Mouse (Mus musculus): ENCODE data around the gene Hist1h1e. TPM values are rescaled to one million over a fixed set of nuclear protein-coding genes. Genes with fewer than 3 reads are reported as not detected.
"Not testable (repeated sequence)": the region's sequence is repeated elsewhere in the genome, so short reads cannot be mapped to it uniquely, and the experiment has no call there.

Hist1h1e gene
- polyA plus RNA-seq, 1 experiment from 2014 or later, result 17.6 TPM

- no peak for ATAC-seq (ENCODE audit: low FRiP score, low TSS enrichment)
- no peaks in the 10 kb centered on the region for H3K9me3 ChIP-seq (ENCODE audit: control insufficient read depth, low read length)
- 81% methylated on average over 2 of the region's 2 CpGs for WGBS
- H3K4me1 ChIP-seq (ENCODE audit: control insufficient read depth, insufficient read depth, low read length), result no peaks in the 10 kb centered on the region
- no peak overlapping the region for H3K27ac ChIP-seq (ENCODE audit: low read depth, low read length)
- no peak overlapping the region for H3K9ac ChIP-seq (ENCODE audit: low read depth, low read length)
- H3K27me3 ChIP-seq (ENCODE audit: control insufficient read depth, insufficient read depth, low read length), result no peaks in the 10 kb centered on the region
- H3K4me3 ChIP-seq (ENCODE audit: low read length), result no peak overlapping the region
- no peaks in the 10 kb centered on the region for H3K36me3 ChIP-seq (ENCODE audit: control insufficient read depth, insufficient read depth, low read length)
- no peak overlapping the region for H3K4me2 ChIP-seq (replicated peaks; ENCODE audit: low read depth, low read length)
Observed at GRCm38 (mm10) chr13:23595185-23595584, 27.2 kb downstream of the Hist1h1e start.

- ATAC-seq (ENCODE audit: low FRiP score, low TSS enrichment), result peak; percentile 60; the same call in 1 of the 2 replicates
- Histone ChIP-seq H3K4me2 (replicated peaks; ENCODE audit: low read depth, low read length) (no peak overlapping the region), H3K4me3 (ENCODE audit: low read length) (no peak overlapping the region), H3K4me1 (ENCODE audit: control insufficient read depth, insufficient read depth, low read length) (no peaks in the 10 kb centered on the region), H3K36me3 (ENCODE audit: control insufficient read depth, insufficient read depth, low read length) (no peaks in the 10 kb centered on the region), H3K9ac (ENCODE audit: low read depth, low read length) (0 out of 2 replicates have a peak overlapping the region, but pooled peaks have one; percentile 7), H3K27ac (ENCODE audit: low read depth, low read length) (peak overlapping the region; percentile 80), H3K27me3 (ENCODE audit: control insufficient read depth, insufficient read depth, low read length) (no peaks in the 10 kb centered on the region), H3K9me3 (ENCODE audit: control insufficient read depth, low read length) (no peaks in the 10 kb centered on the region)
- 72% methylated on average over 5 of the region's 5 CpGs for WGBS
Observed at GRCm38 (mm10) chr13:23593051-23593770, 29.1 kb downstream of the Hist1h1e start.

GRCm38 (mm10) chr13:23592614-23593013, 29.7 kb downstream of the Hist1h1e start:
- H3K27me3 ChIP-seq (ENCODE audit: control insufficient read depth, insufficient read depth, low read length), result no peaks in the 10 kb centered on the region

GRCm38 (mm10) chr13:23591886-23592285, 30.5 kb downstream of the Hist1h1e start:
- not testable (repeated sequence) for H3K4me2 ChIP-seq (replicated peaks; ENCODE audit: low read depth, low read length); H3K27me3 ChIP-seq (ENCODE audit: control insufficient read depth, insufficient read depth, low read length); H3K27ac ChIP-seq (ENCODE audit: low read depth, low read length); H3K4me1 ChIP-seq (ENCODE audit: control insufficient read depth, insufficient read depth, low read length); H3K9me3 ChIP-seq (ENCODE audit: control insufficient read depth, low read length); ATAC-seq (ENCODE audit: low FRiP score, low TSS enrichment); H3K36me3 ChIP-seq (ENCODE audit: control insufficient read depth, insufficient read depth, low read length); H3K9ac ChIP-seq (ENCODE audit: low read depth, low read length); H3K4me3 ChIP-seq (ENCODE audit: low read length)
- 85% methylated on average over 7 of the region's 7 CpGs for WGBS

More at GRCm38 (mm10) chr13:23592614-23593013, 29.7 kb downstream of the Hist1h1e start:
- peak overlapping the region; percentile 80 for H3K27ac ChIP-seq (ENCODE audit: low read depth, low read length)
- H3K36me3 ChIP-seq (ENCODE audit: control insufficient read depth, insufficient read depth, low read length), result no peaks in the 10 kb centered on the region
- 72% methylated on average over 7 of the region's 7 CpGs for WGBS
- H3K4me3 ChIP-seq (ENCODE audit: low read length), result no peak overlapping the region
- no peaks in the 10 kb centered on the region for H3K4me1 ChIP-seq (ENCODE audit: control insufficient read depth, insufficient read depth, low read length)
- H3K9ac ChIP-seq (ENCODE audit: low read depth, low read length), result no peak overlapping the region
- H3K9me3 ChIP-seq (ENCODE audit: control insufficient read depth, low read length), result no peaks in the 10 kb centered on the region
- no peak overlapping the region for H3K4me2 ChIP-seq (replicated peaks; ENCODE audit: low read depth, low read length)
- no peak for ATAC-seq (ENCODE audit: low FRiP score, low TSS enrichment)

- Histone ChIP-seq H3K9ac (ENCODE audit: low read depth, low read length) (no peak overlapping the region), H3K4me2 (replicated peaks; ENCODE audit: low read depth, low read length) (no peak overlapping the region), H3K27ac (ENCODE audit: low read depth, low read length) (no peak overlapping the region), H3K4me1 (ENCODE audit: control insufficient read depth, insufficient read depth, low read length) (no peaks in the 10 kb centered on the region), H3K4me3 (ENCODE audit: low read length) (no peak overlapping the region), H3K27me3 (ENCODE audit: control insufficient read depth, insufficient read depth, low read length) (no peaks in the 10 kb centered on the region), H3K9me3 (ENCODE audit: control insufficient read depth, low read length) (no peaks in the 10 kb centered on the region), H3K36me3 (ENCODE audit: control insufficient read depth, insufficient read depth, low read length) (no peaks in the 10 kb centered on the region)
- 98% methylated on average over 7 of the region's 7 CpGs for WGBS
- ATAC-seq (ENCODE audit: low FRiP score, low TSS enrichment), result no peak
Observed at GRCm38 (mm10) chr13:23591206-23591605, 31.2 kb downstream of the Hist1h1e start.

GRCm38 (mm10) chr13:23586940-23587225, 35.5 kb downstream of the Hist1h1e start:
- Histone ChIP-seq H3K9ac (ENCODE audit: low read depth, low read length) (peak overlapping the region; percentile 63), H3K27ac (ENCODE audit: low read depth, low read length) (peak overlapping the region; percentile 98), H3K36me3 (ENCODE audit: control insufficient read depth, insufficient read depth, low read length) (no peaks in the 10 kb centered on the region), H3K4me1 (ENCODE audit: control insufficient read depth, insufficient read depth, low read length) (peaks cover 12% of the 10 kb centered on the region), H3K4me3 (ENCODE audit: low read length) (peak overlapping the region; percentile 33; the same call in 1 of the 2 replicates), H3K27me3 (ENCODE audit: control insufficient read depth, insufficient read depth, low read length) (no peaks in the 10 kb centered on the region), H3K4me2 (replicated peaks; ENCODE audit: low read depth, low read length) (peak overlapping the region; percentile 59), H3K9me3 (ENCODE audit: control insufficient read depth, low read length) (no peaks in the 10 kb centered on the region)
- 3% methylated on average over 1 of the region's 1 CpGs for WGBS
- ATAC-seq (ENCODE audit: low FRiP score, low TSS enrichment), result no peak

GRCm38 (mm10) chr13:23586099-23586939, 36.0 kb downstream of the Hist1h1e start:
- H3K36me3 ChIP-seq (ENCODE audit: control insufficient read depth, insufficient read depth, low read length), result no peaks in the 10 kb centered on the region
- H3K27me3 ChIP-seq (ENCODE audit: control insufficient read depth, insufficient read depth, low read length), result no peaks in the 10 kb centered on the region
- ATAC-seq (ENCODE audit: low FRiP score, low TSS enrichment), result no peak
- peak overlapping the region; percentile 98 for H3K27ac ChIP-seq (ENCODE audit: low read depth, low read length)
- peak overlapping the region; percentile 44 for H3K4me3 ChIP-seq (ENCODE audit: low read length)
- peak overlapping the region; percentile 59 for H3K4me2 ChIP-seq (replicated peaks; ENCODE audit: low read depth, low read length)
- H3K4me1 ChIP-seq (ENCODE audit: control insufficient read depth, insufficient read depth, low read length), result peaks cover 12% of the 10 kb centered on the region
- no peaks in the 10 kb centered on the region for H3K9me3 ChIP-seq (ENCODE audit: control insufficient read depth, low read length)
- peak overlapping the region; percentile 63 for H3K9ac ChIP-seq (ENCODE audit: low read depth, low read length)
- WGBS, result 2% methylated on average over 22 of the region's 22 CpGs

- peak overlapping the region; percentile 71 for H3K9ac ChIP-seq (ENCODE audit: low read depth, low read length)
- ATAC-seq (ENCODE audit: low FRiP score, low TSS enrichment), result peak; percentile 87
- H3K4me2 ChIP-seq (replicated peaks; ENCODE audit: low read depth, low read length), result peak overlapping the region; percentile 60
- peak overlapping the region; percentile 93 for H3K27ac ChIP-seq (ENCODE audit: low read depth, low read length)
- WGBS, result under 1% methylated on average over 19 of the region's 36 CpGs
- not testable (repeated sequence) for H3K27me3 ChIP-seq (ENCODE audit: control insufficient read depth, insufficient read depth, low read length); H3K36me3 ChIP-seq (ENCODE audit: control insufficient read depth, insufficient read depth, low read length); H3K9me3 ChIP-seq (ENCODE audit: control insufficient read depth, low read length)
- peaks cover 17% of the 10 kb centered on the region for H3K4me1 ChIP-seq (ENCODE audit: control insufficient read depth, insufficient read depth, low read length)
- H3K4me3 ChIP-seq (ENCODE audit: low read length), result peak overlapping the region; percentile 44
Observed at GRCm38 (mm10) chr13:23585442-23586098, 36.8 kb downstream of the Hist1h1e start.

Data from kidney, embryonic 14.5 days (tissue).